Mouse (Mus musculus): ENCODE data around the gene Ccdc57. TPM values are rescaled to one million over a fixed set of nuclear protein-coding genes. Genes with fewer than 3 reads are reported as not detected.
A peak's percentile ranks its signal among the peaks of the same experiment; 100 is the strongest.
"Not testable (repeated sequence)": the region's sequence is repeated elsewhere in the genome, so short reads cannot be mapped to it uniquely, and the experiment has no call there.

The Ccdc57 gene
- polyA plus RNA-seq, 2 experiments: 1.3 to 1.4 TPM

DNA sequence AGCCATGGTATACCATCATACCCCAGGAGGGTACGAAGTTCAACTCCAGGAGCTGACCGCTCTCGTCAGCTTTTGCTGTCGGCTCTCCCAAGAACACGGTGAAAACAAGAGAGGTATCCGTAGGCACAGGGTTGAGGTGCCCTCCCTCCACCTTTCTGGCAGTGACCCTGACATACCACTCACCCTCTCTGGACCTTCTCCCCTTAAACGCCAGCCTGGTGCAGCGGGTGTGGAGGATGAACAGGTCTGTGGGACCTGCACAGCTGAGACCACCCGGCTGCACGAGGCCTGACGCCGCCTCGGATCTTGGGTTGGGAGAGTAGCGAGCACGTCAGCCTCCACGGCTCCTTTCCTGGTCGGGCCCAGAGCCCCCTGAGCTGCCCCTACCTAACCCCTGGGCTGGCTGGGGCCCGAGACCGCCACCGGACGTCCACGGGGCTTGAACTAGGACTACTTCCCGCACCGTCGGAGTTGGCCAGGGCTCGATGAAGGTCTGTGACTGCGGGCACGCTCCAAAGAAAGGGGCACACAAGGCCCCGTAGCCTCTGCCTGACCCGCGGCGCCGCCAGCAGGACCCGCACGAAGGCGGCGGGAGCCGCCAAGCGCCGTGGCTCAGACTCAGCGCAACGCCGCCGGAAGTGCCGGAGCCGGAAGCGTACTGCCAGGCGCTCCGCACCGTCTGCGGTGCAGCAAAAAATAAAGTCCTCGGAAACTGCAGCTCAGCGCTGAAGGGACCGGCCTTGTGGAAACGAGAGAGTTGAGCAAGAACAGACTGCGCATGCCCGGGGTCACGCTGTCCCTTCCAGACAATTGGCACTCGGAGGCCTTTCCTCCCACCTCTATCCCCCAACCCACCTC, 136.7 kb downstream of the Ccdc57 start, which contains the start of gene Dus1l:
Gene Dus1l (minus strand): TSS at position 648 of the 858 bp plus-strand sequence.
- peak; percentile 89 to 93 (median 92) for DNase-seq (ENCODE audit: low read depth in 3 of 3, low spot score in 3 of 3)
- H3K4me2 ChIP-seq (ENCODE audit: low read depth): peak within 1 kb of the TSS; percentile 85
- peak within 1 kb of the TSS; percentile 3 for H3K27ac ChIP-seq
- TF ChIP-seq EP300 (IDR thresholded peaks at IDR 0.05; ENCODE audit: low read depth) (no peak), CTCF (IDR thresholded peaks at IDR 0.05; ENCODE audit: low read depth) (no peak)
- H3K27me3 ChIP-seq (ENCODE audit: control insufficient read depth, insufficient read depth, low read length): no peaks in the 10 kb centered on the region
- H3K9me3 ChIP-seq (ENCODE audit: control insufficient read depth, low read length): no peaks in the 10 kb centered on the region
- peaks cover 0 to 10% of the 10 kb centered on the region in 2 experiments; a peak in 3 of 4 replicates for H3K4me1 ChIP-seq (replicated peaks; ENCODE audit: control insufficient read depth in 2 of 2, insufficient read depth in 2 of 2, low read length in 1 of 2)
- H3K4me3 ChIP-seq (ENCODE audit: insufficient read depth in 1 of 2, low read depth in 2 of 2, low read length in 2 of 2): peak within 1 kb of the TSS; percentile 80 to 85
- H3K9ac ChIP-seq (replicated peaks): peak within 1 kb of the TSS; percentile 89
- 1% methylated on average over 59 of the region's 59 CpGs for WGBS (ENCODE audit: insufficient replicate concordance)
- ATAC-seq (ENCODE audit: insufficient read depth): peak; percentile 92
- H3K36me3 ChIP-seq (replicated peaks; ENCODE audit: control insufficient read depth, insufficient read depth, low read depth): peaks cover 12% of the 10 kb centered on the region

DNA sequence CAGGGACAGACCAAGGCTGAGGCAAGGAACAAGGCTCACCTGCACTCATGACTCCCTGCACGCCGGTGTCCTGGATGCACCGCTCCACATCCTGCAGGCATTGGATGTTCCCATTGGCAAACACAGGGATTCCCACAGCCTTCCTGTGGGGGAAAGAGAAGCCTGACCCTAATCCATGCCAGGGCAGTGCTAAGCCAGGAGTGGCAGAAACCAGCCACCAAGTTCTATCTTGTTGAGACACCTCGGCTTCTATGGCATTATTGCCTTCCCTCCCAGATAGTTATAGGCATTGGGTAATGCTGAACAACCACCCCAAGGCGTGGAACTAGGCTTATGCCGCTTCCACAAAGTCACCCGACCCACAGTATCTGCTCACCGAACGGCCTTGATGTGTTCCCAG, 140.0 kb downstream of the Ccdc57 start:
- no peak for ATAC-seq (ENCODE audit: insufficient read depth)
- Histone ChIP-seq H3K27me3 (ENCODE audit: control insufficient read depth, insufficient read depth, low read length) (no peaks in the 10 kb centered on the region), H3K9me3 (ENCODE audit: control insufficient read depth, low read length) (no peaks in the 10 kb centered on the region), H3K27ac (no peak overlapping the region), H3K4me1 (replicated peaks; ENCODE audit: control insufficient read depth in 2 of 2, insufficient read depth in 2 of 2, low read length in 1 of 2) (peaks cover 0 to 10% of the 10 kb centered on the region in 2 experiments; a peak in 3 of 4 replicates), H3K4me2 (ENCODE audit: low read depth) (no peak overlapping the region), H3K36me3 (replicated peaks; ENCODE audit: control insufficient read depth, insufficient read depth, low read depth) (peaks cover 38% of the 10 kb centered on the region), H3K9ac (replicated peaks) (no peak overlapping the region), H3K4me3 (ENCODE audit: insufficient read depth in 1 of 2, low read depth in 2 of 2, low read length in 2 of 2) (no peak overlapping the region)
- TF ChIP-seq CTCF (IDR thresholded peaks at IDR 0.05; ENCODE audit: low read depth): no peak
- no peak for TF ChIP-seq EP300 (IDR thresholded peaks at IDR 0.05; ENCODE audit: low read depth)
- 82% methylated on average over 9 of the region's 9 CpGs for WGBS (ENCODE audit: insufficient replicate concordance)
- DNase-seq (ENCODE audit: low read depth in 3 of 3, low spot score in 3 of 3): no peak

DNA sequence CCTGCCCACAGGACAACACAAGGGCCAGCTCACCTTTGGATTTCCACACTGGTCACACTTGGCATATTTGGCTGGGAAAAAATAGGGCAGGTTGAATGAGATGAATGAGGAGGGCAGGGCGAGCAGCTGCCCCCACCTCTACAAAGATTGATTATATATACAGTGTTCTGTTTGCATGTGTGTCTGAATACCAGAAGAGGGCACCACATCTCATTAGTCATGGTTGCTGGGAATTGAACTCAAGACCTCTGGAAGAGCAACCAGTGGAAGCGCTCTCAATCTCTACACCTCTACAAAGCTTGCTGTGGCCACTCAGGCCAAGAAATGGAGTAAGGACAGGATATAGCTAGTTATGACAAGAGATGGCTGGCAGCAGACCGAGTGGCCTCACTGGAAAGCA, 142.9 kb downstream of the Ccdc57 start:
- no peak for ATAC-seq (ENCODE audit: insufficient read depth)
- TF ChIP-seq EP300 (IDR thresholded peaks at IDR 0.05; ENCODE audit: low read depth): no peak
- no peak for TF ChIP-seq CTCF (IDR thresholded peaks at IDR 0.05; ENCODE audit: low read depth)
- Histone ChIP-seq H3K4me1 (replicated peaks; ENCODE audit: control insufficient read depth in 2 of 2, insufficient read depth in 2 of 2, low read length in 1 of 2) (peaks cover 0 to 8% of the 10 kb centered on the region in 2 experiments; a peak in 3 of 4 replicates), H3K4me3 (ENCODE audit: insufficient read depth in 1 of 2, low read depth in 2 of 2, low read length in 2 of 2) (no peak overlapping the region), H3K27me3 (ENCODE audit: control insufficient read depth, insufficient read depth, low read length) (no peaks in the 10 kb centered on the region), H3K9ac (replicated peaks) (no peak overlapping the region), H3K27ac (no peak overlapping the region), H3K36me3 (replicated peaks; ENCODE audit: control insufficient read depth, insufficient read depth, low read depth) (peaks cover 51% of the 10 kb centered on the region), H3K4me2 (ENCODE audit: low read depth) (no peak overlapping the region), H3K9me3 (ENCODE audit: control insufficient read depth, low read length) (no peaks in the 10 kb centered on the region)
- 76% methylated on average over 3 of the region's 3 CpGs for WGBS (ENCODE audit: insufficient replicate concordance)
- DNase-seq (ENCODE audit: low read depth in 3 of 3, low spot score in 3 of 3): no peak

DNA sequence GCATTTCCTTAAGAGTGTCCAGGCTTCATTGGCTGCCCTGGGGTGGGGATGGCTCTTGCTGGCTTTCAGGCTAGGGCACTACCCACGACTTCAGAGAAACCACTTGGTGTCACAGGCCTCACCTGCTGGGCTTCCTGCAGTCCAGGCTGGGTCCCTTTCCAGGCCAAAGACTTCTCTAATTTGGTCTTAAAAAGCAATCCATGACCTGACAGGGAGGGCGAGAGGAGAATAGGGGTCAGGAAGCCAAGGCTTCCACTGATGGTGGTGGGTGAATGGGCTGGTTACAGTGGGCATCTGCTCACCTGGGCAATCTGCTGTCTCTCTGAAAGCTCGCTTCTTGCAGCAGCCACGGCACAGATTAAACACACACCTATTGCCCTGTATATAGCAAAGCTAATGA, 143.3 kb downstream of the Ccdc57 start:
- 71% methylated on average over 4 of the region's 4 CpGs for WGBS (ENCODE audit: insufficient replicate concordance)

DNA sequence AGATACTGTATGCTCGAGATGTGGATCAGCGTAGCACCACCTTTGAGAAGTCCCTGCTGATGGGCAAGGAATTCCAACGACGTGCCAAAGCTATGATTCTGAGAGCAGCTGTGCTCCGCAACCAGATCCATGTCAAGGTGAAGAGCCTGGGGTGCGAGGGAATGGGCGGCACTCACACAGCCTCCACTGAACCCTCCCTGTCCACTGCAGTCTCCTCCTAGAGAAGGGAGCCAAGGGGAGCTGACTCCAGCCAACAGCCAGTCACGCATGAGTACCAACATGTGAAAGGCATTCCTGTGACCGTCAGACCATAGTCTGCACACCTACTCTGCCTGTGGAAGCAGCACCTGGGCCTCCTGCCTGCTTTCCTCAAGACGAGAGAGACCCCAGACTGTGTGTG, 144.2 kb downstream of the Ccdc57 start:
- not testable (repeated sequence) for H3K4me1 ChIP-seq (replicated peaks; ENCODE audit: control insufficient read depth in 2 of 2, insufficient read depth in 2 of 2, low read length in 1 of 2); H3K9ac ChIP-seq (replicated peaks); ATAC-seq (ENCODE audit: insufficient read depth); DNase-seq (ENCODE audit: low read depth in 3 of 3, low spot score in 3 of 3); H3K4me3 ChIP-seq (ENCODE audit: insufficient read depth in 1 of 2, low read depth in 2 of 2, low read length in 2 of 2); H3K4me2 ChIP-seq (ENCODE audit: low read depth); H3K27ac ChIP-seq; H3K9me3 ChIP-seq (ENCODE audit: control insufficient read depth, low read length); H3K27me3 ChIP-seq (ENCODE audit: control insufficient read depth, insufficient read depth, low read length)
- WGBS (ENCODE audit: insufficient replicate concordance): 77% methylated on average over 9 of the region's 10 CpGs
- H3K36me3 ChIP-seq (replicated peaks; ENCODE audit: control insufficient read depth, insufficient read depth, low read depth): peaks cover 51% of the 10 kb centered on the region

More for the DNA sequence above, 143.3 kb downstream of the Ccdc57 start:
- no peak overlapping the region for H3K4me2 ChIP-seq (ENCODE audit: low read depth)
- H3K27ac ChIP-seq: no peak overlapping the region
- H3K36me3 ChIP-seq (replicated peaks; ENCODE audit: control insufficient read depth, insufficient read depth, low read depth): peaks cover 51% of the 10 kb centered on the region
- H3K4me1 ChIP-seq (replicated peaks; ENCODE audit: control insufficient read depth in 2 of 2, insufficient read depth in 2 of 2, low read length in 1 of 2): peaks cover 0 to 8% of the 10 kb centered on the region in 2 experiments; a peak in 3 of 4 replicates
- DNase-seq (ENCODE audit: low read depth in 3 of 3, low spot score in 3 of 3) (no peak), ATAC-seq (ENCODE audit: insufficient read depth) (no peak)
- TF ChIP-seq CTCF (IDR thresholded peaks at IDR 0.05; ENCODE audit: low read depth) (no peak), EP300 (IDR thresholded peaks at IDR 0.05; ENCODE audit: low read depth) (no peak)
- H3K9ac ChIP-seq (replicated peaks): no peak overlapping the region
- H3K4me3 ChIP-seq (ENCODE audit: insufficient read depth in 1 of 2, low read depth in 2 of 2, low read length in 2 of 2): no peak overlapping the region
- H3K27me3 ChIP-seq (ENCODE audit: control insufficient read depth, insufficient read depth, low read length): no peaks in the 10 kb centered on the region
- no peaks in the 10 kb centered on the region for H3K9me3 ChIP-seq (ENCODE audit: control insufficient read depth, low read length)
